Mouse (Mus musculus): ENCODE results near the gene Prpf31.

Prpf31 gene

GRCm38 (mm10) chr7:3629030-3629429 is 755 bp upstream of the Prpf31 start:
- DNase-seq (ENCODE audit: low spot score): no peak

- DNase-seq (ENCODE audit: low spot score): no peak
Observed at GRCm38 (mm10) chr7:3630478-3630815, 662 bp downstream of the Prpf31 start.

GRCm38 (mm10) chr7:3643412-3643811 is 13.6 kb downstream of the Prpf31 start:
- DNase-seq (ENCODE audit: low spot score): no peak

- no peak for DNase-seq (ENCODE audit: low spot score)
Observed at GRCm38 (mm10) chr7:3643843-3644242, 14.1 kb downstream of the Prpf31 start.

- DNase-seq (ENCODE audit: low spot score): peak; percentile 92
Observed at GRCm38 (mm10) chr7:3644348-3644671, 14.5 kb downstream of the Prpf31 start.

GRCm38 (mm10) chr7:3644672-3645487 is 15.1 kb downstream of the Prpf31 start, which contains the start of gene Cnot3:
Gene Cnot3 (plus strand): TSS chr7:3645268.
- DNase-seq (ENCODE audit: low spot score): peak; percentile 97

- no peak for DNase-seq (ENCODE audit: low spot score)
Observed at GRCm38 (mm10) chr7:3645488-3646025, 15.8 kb downstream of the Prpf31 start.

- no peak for DNase-seq (ENCODE audit: low spot score)
Observed at GRCm38 (mm10) chr7:3646188-3646587, 16.4 kb downstream of the Prpf31 start.

GRCm38 (mm10) chr7:3646641-3647040 is 16.9 kb downstream of the Prpf31 start:
- no peak for DNase-seq (ENCODE audit: low spot score)

GRCm38 (mm10) chr7:3656966-3657365 is 27.2 kb downstream of the Prpf31 start:
- no peak for DNase-seq (ENCODE audit: low spot score)

GRCm38 (mm10) chr7:3658578-3658977 is 28.8 kb downstream of the Prpf31 start:
- DNase-seq (ENCODE audit: low spot score): no peak

- DNase-seq (ENCODE audit: low spot score): no peak
Observed at GRCm38 (mm10) chr7:3664524-3665214, 34.9 kb downstream of the Prpf31 start.

GRCm38 (mm10) chr7:3665215-3666114 is 35.7 kb downstream of the Prpf31 start, which contains the start of gene Leng1:
Gene Leng1 (minus strand): TSS chr7:3665840.
- DNase-seq (ENCODE audit: low spot score): peak; percentile 97

- DNase-seq (ENCODE audit: low spot score): no peak
Observed at GRCm38 (mm10) chr7:3666921-3667391, 37.2 kb downstream of the Prpf31 start.

- peak; percentile 91 for DNase-seq (ENCODE audit: low spot score)
Observed at GRCm38 (mm10) chr7:3674507-3675227, 44.9 kb downstream of the Prpf31 start.

GRCm38 (mm10) chr7:3675228-3675548 is 45.4 kb downstream of the Prpf31 start:
- no peak for DNase-seq (ENCODE audit: low spot score)

- DNase-seq (ENCODE audit: low spot score): no peak
Observed at GRCm38 (mm10) chr7:3676371-3676770, 46.6 kb downstream of the Prpf31 start.

GRCm38 (mm10) chr7:3677342-3677741 is 47.6 kb downstream of the Prpf31 start, which contains the start of gene Tmc4:
Gene Tmc4 (minus strand): TSS chr7:3677553.
- DNase-seq (ENCODE audit: low spot score): peak; percentile 75

- DNase-seq (ENCODE audit: low spot score): no peak
Observed at GRCm38 (mm10) chr7:3683908-3684550, 54.2 kb downstream of the Prpf31 start.

GRCm38 (mm10) chr7:3684698-3685097 is 54.9 kb downstream of the Prpf31 start:
- no peak for DNase-seq (ENCODE audit: low spot score)
